Mouse (Mus musculus): ENCODE data around the gene Myt1l. TPM values are rescaled to one million over a fixed set of nuclear protein-coding genes. Genes with fewer than 3 reads are reported as not detected.

Gene Myt1l
- total and polyA plus RNA-seq, 2 experiments from 2014 or later = 68.6 to 173 TPM

GRCm38 (mm10) chr12:29540741-29541140 lies 12.6 kb downstream of the Myt1l start:
- no peak for ATAC-seq
- Histone ChIP-seq H3K27ac (no peak overlapping the region), H3K9me3 (ENCODE audit: low read length) (no peaks in the 10 kb centered on the region), H3K4me2 (ENCODE audit: low read depth, low read length) (no peak overlapping the region), H3K36me3 (ENCODE audit: insufficient read depth, low read length) (no peaks in the 10 kb centered on the region), H3K4me1 (ENCODE audit: insufficient read depth, low read length) (0 out of 2 replicates have a peak, but pooled peaks cover 10% of the 10 kb centered on the region), H3K27me3 (ENCODE audit: insufficient read depth, low read length) (no peaks in the 10 kb centered on the region), H3K4me3 (ENCODE audit: low read length) (no peak overlapping the region), H3K9ac (replicated peaks; ENCODE audit: low read length) (no peak overlapping the region)
- TF ChIP-seq CTCF (IDR thresholded peaks at IDR 0.05; ENCODE audit: low read depth) = no peak
- no peak for DNase-seq (ENCODE audit: low spot score)
- WGBS = 69% methylated on average over 5 of the region's 5 CpGs

GRCm38 (mm10) chr12:29546073-29546472 lies 17.9 kb downstream of the Myt1l start:
- Histone ChIP-seq H3K9ac (replicated peaks; ENCODE audit: low read length) (no peak overlapping the region), H3K27ac (no peak overlapping the region), H3K4me3 (ENCODE audit: low read length) (no peak overlapping the region), H3K36me3 (ENCODE audit: insufficient read depth, low read length) (no peaks in the 10 kb centered on the region), H3K4me2 (ENCODE audit: low read depth, low read length) (no peak overlapping the region), H3K27me3 (ENCODE audit: insufficient read depth, low read length) (no peaks in the 10 kb centered on the region), H3K9me3 (ENCODE audit: low read length) (no peaks in the 10 kb centered on the region), H3K4me1 (ENCODE audit: insufficient read depth, low read length) (peaks cover 13% of the 10 kb centered on the region)
- no peak for TF ChIP-seq CTCF (IDR thresholded peaks at IDR 0.05; ENCODE audit: low read depth)
- DNase-seq (ENCODE audit: low spot score) (no peak), ATAC-seq (no peak)
- 42% methylated on average over 3 of the region's 3 CpGs for WGBS

GRCm38 (mm10) chr12:29547112-29547511 lies 18.9 kb downstream of the Myt1l start:
- no peak overlapping the region for H3K4me2 ChIP-seq (ENCODE audit: low read depth, low read length)
- no peak overlapping the region for H3K9ac ChIP-seq (replicated peaks; ENCODE audit: low read length)
- TF ChIP-seq CTCF (IDR thresholded peaks at IDR 0.05; ENCODE audit: low read depth) = no peak
- H3K9me3 ChIP-seq (ENCODE audit: low read length) = no peaks in the 10 kb centered on the region
- no peaks in the 10 kb centered on the region for H3K27me3 ChIP-seq (ENCODE audit: insufficient read depth, low read length)
- no peak for ATAC-seq
- peak overlapping the region; percentile 22; the same call in 1 of the 2 replicates for H3K27ac ChIP-seq
- peaks cover 13% of the 10 kb centered on the region for H3K4me1 ChIP-seq (ENCODE audit: insufficient read depth, low read length)
- H3K36me3 ChIP-seq (ENCODE audit: insufficient read depth, low read length) = no peaks in the 10 kb centered on the region
- DNase-seq (ENCODE audit: low spot score) = no peak
- no peak overlapping the region for H3K4me3 ChIP-seq (ENCODE audit: low read length)
- 49% methylated on average over 5 of the region's 5 CpGs for WGBS

GRCm38 (mm10) chr12:29547755-29548154 lies 19.6 kb downstream of the Myt1l start:
- no peak overlapping the region for H3K4me3 ChIP-seq (ENCODE audit: low read length)
- TF ChIP-seq CTCF (IDR thresholded peaks at IDR 0.05; ENCODE audit: low read depth) = peak; percentile 17; the same call in 1 of the 2 replicates
- peak overlapping the region; percentile 22; the same call in 1 of the 2 replicates for H3K27ac ChIP-seq
- H3K36me3 ChIP-seq (ENCODE audit: insufficient read depth, low read length) = no peaks in the 10 kb centered on the region
- no peak overlapping the region for H3K9ac ChIP-seq (replicated peaks; ENCODE audit: low read length)
- H3K4me2 ChIP-seq (ENCODE audit: low read depth, low read length) = no peak overlapping the region
- peak; percentile 54; the same call in 1 of the 2 replicates for ATAC-seq
- WGBS = 36% methylated on average over 6 of the region's 6 CpGs
- peaks cover 13% of the 10 kb centered on the region for H3K4me1 ChIP-seq (ENCODE audit: insufficient read depth, low read length)
- peak; percentile 56 for DNase-seq (ENCODE audit: low spot score)
- H3K27me3 ChIP-seq (ENCODE audit: insufficient read depth, low read length) = no peaks in the 10 kb centered on the region
- H3K9me3 ChIP-seq (ENCODE audit: low read length) = no peaks in the 10 kb centered on the region

- H3K4me2 ChIP-seq (ENCODE audit: low read depth, low read length) = no peak overlapping the region
- no peak overlapping the region for H3K27ac ChIP-seq
- no peaks in the 10 kb centered on the region; the same call in 1 of the 2 replicates for H3K4me1 ChIP-seq (ENCODE audit: insufficient read depth, low read length)
- H3K9me3 ChIP-seq (ENCODE audit: low read length) = no peaks in the 10 kb centered on the region
- ATAC-seq = no peak
- H3K27me3 ChIP-seq (ENCODE audit: insufficient read depth, low read length) = no peaks in the 10 kb centered on the region
- TF ChIP-seq CTCF (IDR thresholded peaks at IDR 0.05; ENCODE audit: low read depth) = no peak
- WGBS = 41% methylated on average over 7 of the region's 7 CpGs
- no peaks in the 10 kb centered on the region for H3K36me3 ChIP-seq (ENCODE audit: insufficient read depth, low read length)
- no peak overlapping the region for H3K9ac ChIP-seq (replicated peaks; ENCODE audit: low read length)
- DNase-seq (ENCODE audit: low spot score) = no peak
- H3K4me3 ChIP-seq (ENCODE audit: low read length) = no peak overlapping the region
Observed at GRCm38 (mm10) chr12:29553138-29553537, 25.0 kb downstream of the Myt1l start.

- Histone ChIP-seq H3K4me1 (ENCODE audit: insufficient read depth, low read length) (no peaks in the 10 kb centered on the region; the same call in 1 of the 2 replicates), H3K9ac (replicated peaks; ENCODE audit: low read length) (no peak overlapping the region), H3K36me3 (ENCODE audit: insufficient read depth, low read length) (no peaks in the 10 kb centered on the region), H3K9me3 (ENCODE audit: low read length) (no peaks in the 10 kb centered on the region), H3K27ac (no peak overlapping the region), H3K4me2 (ENCODE audit: low read depth, low read length) (no peak overlapping the region), H3K27me3 (ENCODE audit: insufficient read depth, low read length) (no peaks in the 10 kb centered on the region), H3K4me3 (ENCODE audit: low read length) (no peak overlapping the region)
- ATAC-seq (no peak), DNase-seq (ENCODE audit: low spot score) (no peak)
- no peak for TF ChIP-seq CTCF (IDR thresholded peaks at IDR 0.05; ENCODE audit: low read depth)
- WGBS = 66% methylated on average over 4 of the region's 4 CpGs
Observed at GRCm38 (mm10) chr12:29555718-29556117, 27.5 kb downstream of the Myt1l start.

- WGBS = 57% methylated on average over 3 of the region's 3 CpGs
- H3K4me1 ChIP-seq (ENCODE audit: insufficient read depth, low read length) = no peaks in the 10 kb centered on the region; the same call in 1 of the 2 replicates
Observed at GRCm38 (mm10) chr12:29556408-29556807, 28.2 kb downstream of the Myt1l start.

More at GRCm38 (mm10) chr12:29556408-29556807, 28.2 kb downstream of the Myt1l start:
- no peak overlapping the region for H3K27ac ChIP-seq
- no peaks in the 10 kb centered on the region for H3K27me3 ChIP-seq (ENCODE audit: insufficient read depth, low read length)
- ATAC-seq = no peak
- no peak overlapping the region for H3K4me2 ChIP-seq (ENCODE audit: low read depth, low read length)
- DNase-seq (ENCODE audit: low spot score) = peak; percentile 35
- H3K36me3 ChIP-seq (ENCODE audit: insufficient read depth, low read length) = no peaks in the 10 kb centered on the region
- H3K9ac ChIP-seq (replicated peaks; ENCODE audit: low read length) = no peak overlapping the region
- TF ChIP-seq CTCF (IDR thresholded peaks at IDR 0.05; ENCODE audit: low read depth) = no peak; the same call in 1 of the 2 replicates
- no peak overlapping the region for H3K4me3 ChIP-seq (ENCODE audit: low read length)
- H3K9me3 ChIP-seq (ENCODE audit: low read length) = no peaks in the 10 kb centered on the region
